Mouse (Mus musculus) limb, embryonic 15.5 days (tissue): ENCODE measurements around the gene Cacna1c. TPM values are rescaled to one million over a fixed set of nuclear protein-coding genes. Genes with fewer than 3 reads are reported as not detected.

ENCODE experiments used
- ATAC-seq: fragments of 200-750 bp; cut with Nextera tagmentation; 2 replicates; pipeline ENCODE4 v1.8.0; 2017; ENCODE audit warnings: low read depth, moderate TSS enrichment; ENCODE audit not compliant: insufficient number of reproducible peaks, low FRiP score, low TSS enrichment
- H3K27ac ChIP-seq: fragments of 300-500 bp; sonication (generic); 2 replicates; pipeline ENCODE4 v1.5.1; 2015; ENCODE audit warnings: moderate library complexity, mild to moderate bottlenecking, inconsistent platforms
- H3K27me3 ChIP-seq: fragments of 300-500 bp; sonication (generic); 2 replicates; pipeline ENCODE4 v1.6.1; 2015; ENCODE audit warnings: inconsistent platforms
- H3K36me3 ChIP-seq: fragments of 300-500 bp; sonication (generic); 2 replicates; pipeline ENCODE4 v1.6.1; 2015; ENCODE audit warnings: inconsistent platforms
- H3K4me1 ChIP-seq: fragments of 300-500 bp; sonication (generic); 2 replicates; pipeline ENCODE4 v1.6.1; 2015; ENCODE audit warnings: inconsistent platforms
- H3K4me2 ChIP-seq: fragments of 300-500 bp; sonication (generic); 2 replicates; pipeline ENCODE4 v1.6.1; 2015; ENCODE audit warnings: mild to moderate bottlenecking, inconsistent platforms
- H3K4me3 ChIP-seq: fragments of 300-500 bp; sonication (generic); 2 replicates; pipeline ENCODE4 v1.5.1; 2015; ENCODE audit warnings: mild to moderate bottlenecking, inconsistent platforms
- H3K9ac ChIP-seq: fragments of 300-500 bp; sonication (generic); 2 replicates; pipeline ENCODE4 v1.6.1; 2015; ENCODE audit warnings: inconsistent platforms
- H3K9me3 ChIP-seq: fragments of 300-500 bp; sonication (generic); 2 replicates; pipeline ENCODE4 v1.6.1; 2016; ENCODE audit warnings: inconsistent platforms
- WGBS: fragments of 180-500 bp; shearing (Covaris S2); methylation state at CpG from one replicate; pipeline ENCODE4 v1.1.7; 2015; 5-methylcytosine and 5-hydroxymethylcytosine counted together
- polyA plus RNA-seq: library from polyadenylated mRNA; unstranded; fragments of >200 nt; fragmentation: Nextera tagmentation; extraction: Ambion mirVana; gene quantifications from 2 replicates; pipeline ENCODE4 v1.2.1, GENCODE M21; 2015

The Cacna1c gene
- polyA plus RNA-seq, 1 experiment from 2014 or later, result 6.2 TPM

GRCm38 (mm10) chr6:118644866-118645265 is 551.4 kb downstream of the Cacna1c start:
- Histone ChIP-seq H3K4me2 (no peak overlapping the region), H3K36me3 (no peaks in the 10 kb centered on the region), H3K4me1 (no peaks in the 10 kb centered on the region), H3K4me3 (no peak overlapping the region), H3K27me3 (no peaks in the 10 kb centered on the region), H3K27ac (no peak overlapping the region), H3K9me3 (no peaks in the 10 kb centered on the region), H3K9ac (no peak overlapping the region)
- 89% methylated on average over 12 of the region's 12 CpGs for WGBS
- ATAC-seq, result no peak

GRCm38 (mm10) chr6:118643541-118643940 is 552.7 kb downstream of the Cacna1c start:
- no peak for ATAC-seq
- Histone ChIP-seq H3K9me3 (no peaks in the 10 kb centered on the region), H3K36me3 (peaks cover 2% of the 10 kb centered on the region; the same call in 1 of the 2 replicates), H3K4me1 (no peaks in the 10 kb centered on the region), H3K4me3 (no peak overlapping the region), H3K27me3 (no peaks in the 10 kb centered on the region), H3K27ac (no peak overlapping the region), H3K9ac (no peak overlapping the region), H3K4me2 (no peak overlapping the region)
- 78% methylated on average over 2 of the region's 2 CpGs for WGBS

- WGBS, result 76% methylated on average over 6 of the region's 6 CpGs
Observed at GRCm38 (mm10) chr6:118641671-118642325, 554.4 kb downstream of the Cacna1c start.

GRCm38 (mm10) chr6:118639816-118640215 is 556.4 kb downstream of the Cacna1c start:
- peaks cover 6% of the 10 kb centered on the region; the same call in 1 of the 2 replicates for H3K9me3 ChIP-seq
- H3K36me3 ChIP-seq, result peaks cover 21% of the 10 kb centered on the region; the same call in 1 of the 2 replicates
- ATAC-seq, result no peak
- no peak overlapping the region for H3K4me3 ChIP-seq
- H3K27ac ChIP-seq, result no peak overlapping the region
- no peak overlapping the region for H3K4me2 ChIP-seq
- H3K9ac ChIP-seq, result no peak overlapping the region
- no peaks in the 10 kb centered on the region for H3K27me3 ChIP-seq
- no peaks in the 10 kb centered on the region for H3K4me1 ChIP-seq
- 34% methylated on average over 2 of the region's 2 CpGs for WGBS

More at GRCm38 (mm10) chr6:118641671-118642325, 554.4 kb downstream of the Cacna1c start:
- H3K36me3 ChIP-seq, result peaks cover 18% of the 10 kb centered on the region; the same call in 1 of the 2 replicates
- H3K27ac ChIP-seq, result no peak overlapping the region
- H3K27me3 ChIP-seq, result no peaks in the 10 kb centered on the region
- no peaks in the 10 kb centered on the region for H3K4me1 ChIP-seq
- no peak for ATAC-seq
- no peak overlapping the region for H3K4me3 ChIP-seq
- H3K4me2 ChIP-seq, result no peak overlapping the region
- H3K9me3 ChIP-seq, result peaks cover 4% of the 10 kb centered on the region; the same call in 1 of the 2 replicates
- H3K9ac ChIP-seq, result no peak overlapping the region

- no peak overlapping the region for H3K4me2 ChIP-seq
- no peaks in the 10 kb centered on the region for H3K27me3 ChIP-seq
- no peak for ATAC-seq
- H3K9me3 ChIP-seq, result peaks cover 6% of the 10 kb centered on the region; the same call in 1 of the 2 replicates
- WGBS, result 84% methylated on average over 2 of the region's 2 CpGs
- H3K4me3 ChIP-seq, result no peak overlapping the region
- H3K27ac ChIP-seq, result no peak overlapping the region
- H3K4me1 ChIP-seq, result no peaks in the 10 kb centered on the region
- no peak overlapping the region for H3K9ac ChIP-seq
- peaks cover 21% of the 10 kb centered on the region; the same call in 1 of the 2 replicates for H3K36me3 ChIP-seq
Observed at GRCm38 (mm10) chr6:118638911-118639310, 557.3 kb downstream of the Cacna1c start.

GRCm38 (mm10) chr6:118632491-118632890 is 563.7 kb downstream of the Cacna1c start:
- no peak overlapping the region for H3K27ac ChIP-seq
- no peak overlapping the region for H3K4me3 ChIP-seq
- ATAC-seq, result no peak
- peaks cover 21% of the 10 kb centered on the region; the same call in 1 of the 2 replicates for H3K36me3 ChIP-seq
- WGBS, result 80% methylated on average over 2 of the region's 2 CpGs
- H3K4me2 ChIP-seq, result no peak overlapping the region
- H3K27me3 ChIP-seq, result no peaks in the 10 kb centered on the region
- H3K4me1 ChIP-seq, result no peaks in the 10 kb centered on the region
- H3K9me3 ChIP-seq, result peaks cover 6% of the 10 kb centered on the region; the same call in 1 of the 2 replicates
- no peak overlapping the region for H3K9ac ChIP-seq

- no peak for ATAC-seq
- H3K36me3 ChIP-seq, result peaks cover 12% of the 10 kb centered on the region; the same call in 1 of the 2 replicates
- WGBS, result 82% methylated on average over 4 of the region's 4 CpGs
Observed at GRCm38 (mm10) chr6:118630006-118630405, 566.2 kb downstream of the Cacna1c start.

GRCm38 (mm10) chr6:118626246-118626645 is 570.0 kb downstream of the Cacna1c start:
- H3K27me3 ChIP-seq, result no peaks in the 10 kb centered on the region
- no peak overlapping the region for H3K4me2 ChIP-seq
- H3K4me1 ChIP-seq, result no peaks in the 10 kb centered on the region
- H3K36me3 ChIP-seq, result peaks cover 7% of the 10 kb centered on the region; the same call in 1 of the 2 replicates
- no peaks in the 10 kb centered on the region for H3K9me3 ChIP-seq
- ATAC-seq, result no peak
- H3K9ac ChIP-seq, result no peak overlapping the region
- WGBS, result 52% methylated on average over 4 of the region's 4 CpGs
- H3K4me3 ChIP-seq, result no peak overlapping the region
- no peak overlapping the region for H3K27ac ChIP-seq

More at GRCm38 (mm10) chr6:118630006-118630405, 566.2 kb downstream of the Cacna1c start:
- Histone ChIP-seq H3K27ac (no peak overlapping the region), H3K27me3 (no peaks in the 10 kb centered on the region), H3K4me1 (no peaks in the 10 kb centered on the region), H3K9me3 (no peaks in the 10 kb centered on the region), H3K4me3 (no peak overlapping the region), H3K9ac (no peak overlapping the region), H3K4me2 (no peak overlapping the region)

- no peaks in the 10 kb centered on the region for H3K27me3 ChIP-seq
- no peak overlapping the region for H3K4me2 ChIP-seq
- no peaks in the 10 kb centered on the region for H3K9me3 ChIP-seq
- ATAC-seq, result no peak
- H3K9ac ChIP-seq, result no peak overlapping the region
- H3K4me3 ChIP-seq, result no peak overlapping the region
- no peaks in the 10 kb centered on the region for H3K4me1 ChIP-seq
- WGBS, result 91% methylated on average over 3 of the region's 3 CpGs
- H3K27ac ChIP-seq, result no peak overlapping the region
- H3K36me3 ChIP-seq, result peaks cover 7% of the 10 kb centered on the region; the same call in 1 of the 2 replicates
Observed at GRCm38 (mm10) chr6:118623609-118624008, 572.6 kb downstream of the Cacna1c start.

GRCm38 (mm10) chr6:118621866-118622265 is 574.4 kb downstream of the Cacna1c start:
- no peak overlapping the region for H3K4me2 ChIP-seq
- H3K27me3 ChIP-seq, result no peaks in the 10 kb centered on the region
- H3K27ac ChIP-seq, result no peak overlapping the region
- peaks cover 11% of the 10 kb centered on the region; the same call in 1 of the 2 replicates for H3K36me3 ChIP-seq
- H3K9me3 ChIP-seq, result no peaks in the 10 kb centered on the region
- no peak overlapping the region for H3K9ac ChIP-seq
- no peak overlapping the region for H3K4me3 ChIP-seq
- 58% methylated on average over 7 of the region's 7 CpGs for WGBS
- no peaks in the 10 kb centered on the region for H3K4me1 ChIP-seq
- no peak for ATAC-seq

- 91% methylated on average over 3 of the region's 3 CpGs for WGBS
- no peak overlapping the region for H3K9ac ChIP-seq
- no peaks in the 10 kb centered on the region for H3K27me3 ChIP-seq
- H3K4me3 ChIP-seq, result no peak overlapping the region
- no peak overlapping the region for H3K27ac ChIP-seq
- peaks cover 11% of the 10 kb centered on the region; the same call in 1 of the 2 replicates for H3K36me3 ChIP-seq
- no peak overlapping the region for H3K4me2 ChIP-seq
- H3K9me3 ChIP-seq, result no peaks in the 10 kb centered on the region
- H3K4me1 ChIP-seq, result no peaks in the 10 kb centered on the region
- no peak for ATAC-seq
Observed at GRCm38 (mm10) chr6:118621406-118621805, 574.8 kb downstream of the Cacna1c start.

GRCm38 (mm10) chr6:118608906-118609305 is 587.3 kb downstream of the Cacna1c start:
- H3K9me3 ChIP-seq, result no peaks in the 10 kb centered on the region
- no peak overlapping the region for H3K27ac ChIP-seq
- H3K36me3 ChIP-seq, result peaks cover 37% of the 10 kb centered on the region
- H3K4me3 ChIP-seq, result no peak overlapping the region
- ATAC-seq, result no peak
- no peak overlapping the region for H3K4me2 ChIP-seq
- H3K9ac ChIP-seq, result no peak overlapping the region
- H3K27me3 ChIP-seq, result no peaks in the 10 kb centered on the region
- no peaks in the 10 kb centered on the region for H3K4me1 ChIP-seq
- 78% methylated on average over 6 of the region's 6 CpGs for WGBS
